Mouse (Mus musculus) kidney, adult 18-20 months (tissue): ENCODE measurements around the gene Ecm1.
"Not testable (repeated sequence)": the region's sequence is repeated elsewhere in the genome, so short reads cannot be mapped to it uniquely, and the experiment has no call there.

ENCODE experiments used
- DNase-seq: peaks from one replicate; pipeline ENCODE4 v3.0.0; 2021

Ecm1 gene

DNA sequence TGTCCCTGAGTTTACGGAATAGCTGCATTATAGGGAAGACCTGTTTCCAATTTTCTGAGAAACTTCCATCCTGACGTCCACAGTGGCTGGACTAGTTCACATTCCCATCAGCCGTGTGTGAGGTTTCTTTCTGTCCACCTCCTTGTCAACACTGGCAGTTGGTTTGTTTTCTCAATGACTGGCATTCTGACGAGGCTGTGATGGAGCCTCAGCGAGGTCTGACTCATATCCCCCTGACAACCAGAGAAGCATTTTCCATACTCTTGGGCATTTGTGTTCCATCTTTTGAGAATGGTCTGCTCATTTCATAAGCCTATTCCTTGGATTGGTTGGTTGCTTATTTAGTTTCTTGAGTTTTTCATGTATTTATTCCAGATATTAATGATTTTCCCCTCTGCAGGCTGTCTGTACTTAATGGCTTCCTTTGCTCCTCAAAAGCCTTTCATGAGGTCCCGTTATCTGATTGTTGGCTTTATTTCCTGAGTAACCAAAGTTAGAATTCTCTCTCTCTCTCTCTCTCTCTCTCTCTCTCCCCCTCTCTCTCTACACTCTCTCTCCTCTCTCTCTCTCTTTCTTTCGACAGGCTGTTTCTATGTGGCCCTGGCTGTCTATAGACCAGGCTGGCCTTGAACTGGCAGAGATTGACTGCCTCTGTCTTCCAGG is 12.5 kb downstream of the Ecm1 start:
- no peak for DNase-seq

DNA sequence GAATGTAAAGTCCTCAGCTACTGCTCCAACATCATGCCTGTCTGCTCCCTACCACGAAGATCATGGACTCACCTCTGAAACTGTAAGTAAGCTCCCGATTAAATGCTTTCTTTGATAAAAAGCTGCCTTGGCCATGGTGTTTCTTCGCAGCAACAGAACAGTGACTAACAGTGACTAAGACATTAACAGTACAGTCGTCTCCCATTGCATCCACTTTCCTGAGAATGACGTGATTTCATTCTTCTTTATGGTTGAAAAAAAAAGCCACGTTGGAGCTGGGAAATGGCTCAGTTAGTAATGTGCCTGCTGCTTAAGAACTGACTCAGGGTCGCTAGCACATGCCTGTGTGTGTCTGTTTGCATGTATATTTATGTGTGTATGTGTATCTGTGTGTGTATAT is 13.5 kb downstream of the Ecm1 start:
- no peak for DNase-seq

DNA sequence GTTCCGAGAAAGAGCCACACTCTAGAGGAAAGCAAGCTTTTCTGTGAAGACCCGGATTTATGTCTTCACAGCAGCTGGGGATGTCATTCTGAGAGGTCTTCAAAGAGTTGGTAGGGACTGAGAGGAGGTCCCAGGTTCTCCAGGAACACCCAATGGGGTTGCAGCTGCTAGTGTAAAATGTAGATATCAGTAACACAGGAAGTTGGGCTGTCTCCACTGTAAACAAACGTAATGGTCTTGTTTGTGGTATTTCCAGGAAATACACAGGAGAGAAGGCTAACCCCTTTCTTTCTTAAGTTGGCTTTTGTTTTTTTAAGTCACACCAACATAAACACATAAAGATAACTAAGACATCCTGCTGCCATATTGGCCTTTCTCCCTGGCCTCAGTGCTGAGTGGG is 17.0 kb downstream of the Ecm1 start:
- no peak for DNase-seq

GRCm38 (mm10) chr3:95718153-95718552 is 21.2 kb downstream of the Ecm1 start:
- no peak for DNase-seq

DNA sequence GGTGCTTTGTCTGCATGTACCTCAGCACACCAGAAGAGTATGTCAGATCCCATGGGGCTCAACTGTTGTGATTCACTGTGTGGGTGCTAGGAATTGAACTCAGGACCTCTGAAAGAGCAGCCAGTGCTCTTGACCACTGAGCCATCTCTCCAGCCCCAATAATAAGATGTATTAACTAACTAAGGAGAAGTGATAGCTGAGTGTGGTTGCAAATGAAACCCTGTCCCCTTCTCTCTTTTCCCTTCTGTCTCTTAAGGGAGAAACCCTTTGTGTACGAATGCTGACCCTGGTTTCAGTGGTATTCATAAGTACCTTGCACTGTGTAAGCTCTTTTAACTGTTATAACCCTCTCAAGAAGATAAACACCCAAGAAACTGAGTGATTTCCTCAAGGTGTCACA is 23.3 kb downstream of the Ecm1 start:
- no peak for DNase-seq

- DNase-seq = no peak
Measured at GRCm38 (mm10) chr3:95709967-95710366, 29.4 kb downstream of the Ecm1 start.

GRCm38 (mm10) chr3:95709044-95709443 is 30.3 kb downstream of the Ecm1 start:
- DNase-seq = no peak

DNA sequence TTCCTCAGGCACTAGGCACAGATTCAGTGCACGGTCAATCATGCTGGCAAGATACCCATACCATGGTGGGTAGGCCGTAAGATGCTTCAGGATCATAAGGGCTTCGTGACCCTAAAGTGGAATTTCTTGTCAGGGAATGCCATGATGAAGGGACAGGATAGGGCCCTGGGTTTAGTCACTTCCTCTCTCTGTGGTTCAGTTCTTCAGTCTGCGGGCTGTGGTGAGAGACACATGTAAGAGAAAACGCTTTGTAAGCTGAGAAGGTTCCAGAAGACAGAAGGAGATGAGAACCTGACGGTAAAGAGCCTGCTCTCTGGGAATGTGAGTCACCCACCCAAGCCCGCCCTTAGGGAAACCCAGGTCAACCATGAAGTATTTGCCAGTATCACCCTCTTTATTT is 31.9 kb downstream of the Ecm1 start:
- DNase-seq = no peak

GRCm38 (mm10) chr3:95706273-95706672 is 33.1 kb downstream of the Ecm1 start:
- DNase-seq = no peak

DNA sequence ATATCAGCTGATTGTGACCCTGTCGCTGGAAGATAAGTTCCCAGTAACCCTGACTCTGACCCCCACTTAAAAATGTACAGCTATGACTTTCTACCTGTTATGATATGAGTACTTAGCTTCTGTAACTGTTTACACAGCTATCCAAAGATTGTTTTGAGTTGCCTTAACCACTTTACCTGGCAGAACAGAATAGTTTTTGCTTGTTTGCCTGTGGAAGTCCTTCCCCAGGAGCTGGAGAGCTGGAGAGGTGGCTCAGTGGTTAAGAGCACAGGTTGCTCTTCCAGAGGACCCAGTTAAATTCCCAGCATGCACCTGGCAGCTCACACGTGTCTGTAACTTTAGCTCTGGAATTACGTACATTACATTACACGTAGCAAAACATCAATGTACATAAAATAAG is 34.8 kb downstream of the Ecm1 start:
- DNase-seq = no peak

GRCm38 (mm10) chr3:95703276-95703675 is 36.1 kb downstream of the Ecm1 start:
- DNase-seq = no peak

DNA sequence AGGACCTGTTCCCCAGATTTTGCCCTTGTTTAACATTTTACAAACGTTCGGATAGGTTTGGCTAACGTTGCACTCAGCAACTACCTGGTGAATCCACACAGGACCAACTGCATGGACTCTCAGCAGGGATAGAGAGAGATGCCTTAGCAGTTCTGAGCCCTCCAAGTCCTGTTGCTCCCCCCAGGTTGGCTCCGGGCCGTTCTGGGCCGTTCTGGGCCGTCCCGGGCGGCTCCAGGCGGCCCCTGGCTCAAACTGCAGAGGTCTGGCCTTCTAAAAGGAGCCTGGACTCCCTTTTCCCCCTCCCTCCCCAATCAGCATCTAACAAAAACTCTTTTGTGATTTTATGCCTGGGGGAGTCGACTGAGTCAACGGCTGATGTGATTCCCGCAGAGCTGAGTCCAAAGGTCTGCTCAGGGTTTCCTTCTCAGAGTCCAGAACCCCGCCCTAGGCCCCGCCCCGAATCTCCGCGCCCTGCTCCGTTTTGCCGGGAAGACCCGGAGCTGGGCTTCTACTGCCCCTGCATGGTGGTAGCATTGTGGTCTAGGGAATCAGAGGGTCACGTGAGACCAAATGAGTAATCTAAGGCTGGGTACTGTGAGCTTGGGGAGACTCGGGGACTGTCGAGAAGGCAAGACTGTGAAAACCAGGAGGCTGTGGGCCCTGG is 37.4 kb downstream of the Ecm1 start:
- peak; percentile 77 for DNase-seq

- no peak for DNase-seq
Measured at GRCm38 (mm10) chr3:95701085-95701484, 38.3 kb downstream of the Ecm1 start.

DNA sequence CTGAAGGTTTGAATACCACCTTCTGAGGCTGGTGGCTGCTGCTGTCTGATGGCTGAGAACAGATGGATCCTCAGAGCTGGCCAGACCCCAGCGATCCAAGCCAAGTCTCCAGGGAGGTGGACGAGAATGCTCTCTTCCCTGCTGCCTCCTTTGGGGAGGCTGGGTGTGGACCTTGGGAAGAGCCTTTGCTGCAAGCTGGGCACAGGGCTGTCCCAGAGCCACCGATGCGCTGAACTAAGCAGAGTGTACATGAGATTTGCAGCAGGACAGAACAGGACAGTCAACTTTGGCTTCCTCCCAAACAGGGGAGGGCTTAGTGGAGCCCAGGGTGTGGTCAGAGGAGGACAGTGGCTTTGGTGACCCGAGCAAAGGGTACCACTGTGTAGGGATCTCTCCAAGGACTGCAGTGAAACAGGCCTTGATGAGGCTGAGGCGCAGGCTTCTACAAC is 39.1 kb downstream of the Ecm1 start:
- no peak for DNase-seq

- DNase-seq = no peak
Measured at GRCm38 (mm10) chr3:95698286-95698685, 41.1 kb downstream of the Ecm1 start.

DNA sequence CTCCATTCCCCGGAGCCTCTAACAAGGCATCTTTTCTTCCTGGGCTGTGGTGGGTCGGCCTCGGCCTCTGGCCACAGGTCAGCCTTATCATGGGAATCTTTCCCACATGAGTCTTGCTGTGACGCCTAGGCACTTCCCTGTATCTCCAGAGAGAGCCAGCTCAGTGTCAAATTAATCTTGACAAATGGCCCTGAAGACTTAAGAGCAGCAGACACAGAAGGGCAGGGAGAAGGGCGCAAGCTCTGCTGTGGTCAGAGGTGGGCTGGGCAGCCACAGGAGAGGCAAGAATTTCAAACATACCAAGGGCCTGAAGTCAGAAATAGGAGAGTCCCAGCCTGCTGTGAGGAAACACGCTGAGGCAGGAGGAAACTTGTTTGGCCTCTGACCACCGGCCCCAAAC is 43.0 kb downstream of the Ecm1 start:
- no peak for DNase-seq

DNA sequence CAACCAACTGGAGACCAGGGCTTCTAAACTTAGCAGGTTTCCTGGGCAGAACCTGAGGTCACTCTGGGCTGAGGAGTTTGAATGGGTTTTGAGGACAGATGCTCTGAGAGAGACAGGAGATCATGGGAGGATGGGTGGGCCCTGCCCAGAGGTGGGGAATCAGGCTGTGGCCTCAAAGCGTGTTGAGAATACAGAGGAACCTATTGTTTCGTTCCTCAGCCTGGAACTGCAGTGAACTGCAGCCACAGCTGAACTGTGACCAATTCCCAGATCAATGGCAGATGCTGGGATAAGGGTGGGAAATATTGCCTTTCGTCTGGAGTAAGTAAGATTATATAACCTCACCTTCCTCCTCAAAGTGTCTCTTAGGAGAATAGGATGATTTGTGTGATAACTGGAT is 43.6 kb downstream of the Ecm1 start:
- DNase-seq = no peak

DNA sequence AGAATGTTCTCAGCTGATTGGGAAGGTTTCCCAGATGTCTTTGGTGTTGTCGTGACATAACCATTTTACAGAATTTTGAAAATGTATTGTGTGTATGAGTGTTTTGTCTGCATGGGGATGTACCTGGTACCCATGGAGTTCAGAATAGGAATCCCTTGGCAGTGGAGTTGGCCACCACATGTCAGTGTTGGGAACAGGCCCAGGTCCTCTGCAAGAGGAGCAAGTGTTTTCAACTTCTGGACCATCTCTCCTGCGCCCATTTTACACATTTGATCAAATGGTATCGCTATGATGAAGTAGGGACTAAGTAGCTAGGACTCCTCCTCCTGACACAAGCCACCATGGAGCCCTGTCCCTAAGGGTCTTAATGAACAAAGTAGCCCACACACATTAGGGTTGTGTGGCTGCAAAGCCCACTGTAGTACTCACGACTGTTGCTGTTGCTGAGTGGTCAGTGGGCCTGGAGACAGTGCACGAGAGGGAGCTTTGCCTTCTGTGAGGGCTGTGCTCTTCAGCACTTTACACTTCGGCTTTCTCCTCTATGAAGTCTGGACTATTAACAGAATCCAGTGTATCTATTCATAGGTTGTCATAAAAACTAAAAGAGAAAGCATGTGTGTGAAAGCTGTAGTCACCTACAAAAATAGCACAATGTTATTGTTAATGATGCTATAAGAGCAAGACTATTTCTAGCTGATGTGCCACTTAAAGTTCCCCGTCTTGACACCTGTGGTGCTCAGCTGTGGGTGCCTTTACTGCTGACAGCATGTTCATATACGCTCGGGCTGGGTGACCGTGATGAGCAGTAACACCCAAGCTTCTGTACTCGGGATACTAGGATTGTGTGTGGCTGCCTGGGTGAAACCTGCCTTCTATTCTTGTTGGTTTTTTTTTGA is 44.3 kb downstream of the Ecm1 start:
- no peak for DNase-seq

- peak; percentile 30 for DNase-seq
Measured at GRCm38 (mm10) chr3:95693821-95694807, 45.3 kb downstream of the Ecm1 start.

DNA sequence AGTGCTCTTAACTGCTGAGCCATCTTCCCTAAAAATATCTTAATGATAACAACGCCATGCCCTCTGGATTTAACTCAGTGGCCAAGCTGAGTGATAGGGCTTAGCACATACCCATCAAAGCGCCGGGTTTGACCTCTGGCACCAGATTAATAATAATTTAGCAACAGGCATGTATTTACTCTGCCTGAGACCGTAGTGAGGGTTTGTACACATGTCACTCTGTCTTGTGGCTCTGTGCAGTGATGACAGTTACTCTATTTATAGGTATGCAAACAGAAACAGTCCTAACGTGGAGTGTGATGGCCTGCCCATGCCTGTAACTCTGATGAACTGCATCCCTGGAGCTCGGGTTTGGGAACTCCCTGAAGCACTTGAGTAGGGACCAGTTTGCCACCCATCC is 46.7 kb downstream of the Ecm1 start:
- no peak for DNase-seq

DNA sequence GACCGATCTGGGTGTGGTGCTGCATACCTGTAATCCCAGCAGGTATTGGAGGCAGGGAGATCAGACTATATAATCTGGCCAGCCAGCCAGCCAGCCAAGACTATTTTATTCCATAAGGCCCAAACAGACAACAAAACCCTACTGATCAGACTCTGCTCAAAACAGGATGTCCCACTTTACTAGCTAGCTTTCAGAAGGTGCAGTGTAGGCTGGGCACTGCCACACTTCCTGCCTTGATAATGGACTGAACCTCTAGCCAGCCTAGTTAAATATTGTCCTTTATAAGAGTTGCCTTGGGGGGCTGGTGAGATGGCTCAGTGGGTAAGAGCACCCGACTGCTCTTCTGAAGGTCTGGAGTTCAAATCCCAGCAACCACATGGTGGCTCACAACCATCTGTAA is 48.8 kb downstream of the Ecm1 start:
- DNase-seq = not testable (repeated sequence)

GRCm38 (mm10) chr3:95689940-95690339 is 49.4 kb downstream of the Ecm1 start:
- no peak for DNase-seq
